Mouse (Mus musculus) mesoderm, embryonic 11.5 days (tissue): ENCODE data around the gene Tbc1d4.
A peak's percentile ranks its signal among the peaks of the same experiment; 100 is the strongest.

ENCODE experiments used
- DNase-seq: peaks from one replicate; pipeline ENCODE4 v3.0.0-alpha.2; 2012; ENCODE audit warnings: low read depth, low spot score

Gene Tbc1d4

GRCm38 (mm10) chr14:101608519-101609368 lies at the start of gene Tbc1d4:
Gene Tbc1d4, minus strand, starts transcription at chr14:101609191.
- peak; percentile 81 for DNase-seq

GRCm38 (mm10) chr14:101656307-101656706 lies 47.3 kb upstream of the Tbc1d4 start:
- no peak for DNase-seq

- DNase-seq, result peak; percentile 8
These were observed 45.5 kb upstream of the Tbc1d4 start for GRCm38 (mm10) chr14:101654526-101654909.

GRCm38 (mm10) chr14:101653581-101654525 lies 44.9 kb upstream of the Tbc1d4 start, which contains the start of gene Uchl3:
Gene Uchl3, plus strand, starts transcription at chr14:101653967.
- peak; percentile 97 for DNase-seq

GRCm38 (mm10) chr14:101652571-101652970 lies 43.6 kb upstream of the Tbc1d4 start:
- no peak for DNase-seq

- no peak for DNase-seq
These were observed 41.6 kb upstream of the Tbc1d4 start for GRCm38 (mm10) chr14:101650551-101650950.

GRCm38 (mm10) chr14:101644948-101645347 lies 36.0 kb upstream of the Tbc1d4 start:
- DNase-seq, result no peak

GRCm38 (mm10) chr14:101640153-101640843 lies 31.3 kb upstream of the Tbc1d4 start, which contains the start of gene Commd6:
Gene Commd6, minus strand, starts transcription at chr14:101640686.
- peak; percentile 92 for DNase-seq

GRCm38 (mm10) chr14:101637381-101637780 lies 28.4 kb upstream of the Tbc1d4 start:
- DNase-seq, result no peak

GRCm38 (mm10) chr14:101635765-101636164 lies 26.8 kb upstream of the Tbc1d4 start:
- no peak for DNase-seq

GRCm38 (mm10) chr14:101630548-101630947 lies 21.6 kb upstream of the Tbc1d4 start:
- no peak for DNase-seq

GRCm38 (mm10) chr14:101617680-101618079 lies 8.7 kb upstream of the Tbc1d4 start:
- DNase-seq, result no peak

- DNase-seq, result no peak
These were observed 7.2 kb upstream of the Tbc1d4 start for GRCm38 (mm10) chr14:101616178-101616577.

GRCm38 (mm10) chr14:101613206-101613605 lies 4.2 kb upstream of the Tbc1d4 start:
- no peak for DNase-seq

GRCm38 (mm10) chr14:101610701-101611100 lies 1.7 kb upstream of the Tbc1d4 start:
- no peak for DNase-seq

- peak; percentile 43 for DNase-seq
These were observed 1.1 kb downstream of the Tbc1d4 start for GRCm38 (mm10) chr14:101607631-101608518.

- DNase-seq, result no peak
These were observed 3.1 kb downstream of the Tbc1d4 start for GRCm38 (mm10) chr14:101605843-101606242.

- peak; percentile 32 for DNase-seq
These were observed 6.1 kb downstream of the Tbc1d4 start for GRCm38 (mm10) chr14:101602851-101603250.

- no peak for DNase-seq
These were observed 11.8 kb downstream of the Tbc1d4 start for GRCm38 (mm10) chr14:101597096-101597715.

- DNase-seq, result no peak
These were observed 12.3 kb downstream of the Tbc1d4 start for GRCm38 (mm10) chr14:101596691-101597090.
